Mouse (Mus musculus): ENCODE results near the gene Morf4l1.

The Morf4l1 gene

GRCm38 (mm10) chr9:90114567-90115307 is at the start of gene Morf4l1:
Gene Morf4l1 (minus strand): TSS chr9:90114774.
- peak; percentile 99 for DNase-seq

DNA sequence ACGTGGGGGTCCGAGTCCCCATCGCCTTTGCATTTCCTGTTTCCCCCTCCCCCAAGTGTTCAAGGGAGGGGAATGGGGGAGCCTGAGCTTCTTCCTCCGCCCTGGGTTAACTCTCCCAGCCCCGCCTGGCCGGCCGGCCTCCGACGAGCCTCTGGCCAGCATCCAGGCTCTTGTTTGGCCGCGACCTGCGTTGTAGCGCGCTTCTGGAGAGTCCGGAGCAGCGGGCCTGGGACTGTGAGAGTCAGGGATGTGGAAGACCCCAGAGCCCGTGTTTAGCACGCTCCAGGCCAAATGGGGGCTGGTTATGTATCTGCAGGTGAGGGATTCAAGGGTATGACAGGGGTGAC is 49.1 kb upstream of the Morf4l1 start:
- no peak for DNase-seq

DNA sequence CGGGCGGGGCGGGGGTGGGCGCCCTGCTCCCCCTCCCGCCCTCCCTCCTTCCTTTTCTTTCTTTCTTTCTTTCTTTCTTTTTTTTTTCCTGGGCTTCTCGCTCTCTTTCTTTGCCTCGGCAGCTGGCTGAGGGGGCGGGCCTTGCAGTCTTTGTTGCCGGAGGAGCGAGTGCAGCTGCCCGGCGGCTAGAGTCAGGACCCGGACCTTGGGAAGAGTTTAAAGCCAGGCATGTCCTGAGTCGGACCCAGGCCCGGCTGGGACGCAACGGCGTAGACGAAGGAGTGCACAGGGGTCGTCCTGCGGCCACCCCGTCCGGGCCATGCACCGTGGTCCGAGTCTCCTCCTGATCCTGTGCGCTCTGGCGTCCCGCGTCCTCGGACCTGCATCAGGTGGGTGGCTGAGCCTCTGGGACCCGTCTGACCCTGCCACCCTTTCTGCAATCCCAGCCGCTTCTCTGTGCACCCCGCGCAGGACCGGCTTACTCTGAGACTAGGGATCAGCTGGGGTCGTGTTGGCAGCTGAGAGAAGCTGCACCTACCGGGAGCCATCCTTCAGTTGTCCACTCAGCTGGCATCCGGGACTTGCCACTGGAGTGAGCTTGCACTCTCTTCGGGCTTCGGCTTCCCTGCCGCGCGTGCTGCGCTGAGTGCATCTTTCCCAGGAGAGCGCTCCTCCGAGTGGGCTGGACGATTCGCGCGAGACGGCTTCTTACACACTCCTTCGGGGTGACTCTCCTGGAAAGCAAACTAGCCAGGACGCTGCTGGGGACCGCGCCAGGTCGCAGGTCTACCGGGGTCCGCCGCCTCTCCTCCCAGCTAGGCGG is 48.6 kb upstream of the Morf4l1 start, which contains the start of gene Adamts7:
Gene Adamts7 (plus strand): TSS at position 144 of the 823 bp plus-strand sequence.
- DNase-seq, result peak; percentile 59

DNA sequence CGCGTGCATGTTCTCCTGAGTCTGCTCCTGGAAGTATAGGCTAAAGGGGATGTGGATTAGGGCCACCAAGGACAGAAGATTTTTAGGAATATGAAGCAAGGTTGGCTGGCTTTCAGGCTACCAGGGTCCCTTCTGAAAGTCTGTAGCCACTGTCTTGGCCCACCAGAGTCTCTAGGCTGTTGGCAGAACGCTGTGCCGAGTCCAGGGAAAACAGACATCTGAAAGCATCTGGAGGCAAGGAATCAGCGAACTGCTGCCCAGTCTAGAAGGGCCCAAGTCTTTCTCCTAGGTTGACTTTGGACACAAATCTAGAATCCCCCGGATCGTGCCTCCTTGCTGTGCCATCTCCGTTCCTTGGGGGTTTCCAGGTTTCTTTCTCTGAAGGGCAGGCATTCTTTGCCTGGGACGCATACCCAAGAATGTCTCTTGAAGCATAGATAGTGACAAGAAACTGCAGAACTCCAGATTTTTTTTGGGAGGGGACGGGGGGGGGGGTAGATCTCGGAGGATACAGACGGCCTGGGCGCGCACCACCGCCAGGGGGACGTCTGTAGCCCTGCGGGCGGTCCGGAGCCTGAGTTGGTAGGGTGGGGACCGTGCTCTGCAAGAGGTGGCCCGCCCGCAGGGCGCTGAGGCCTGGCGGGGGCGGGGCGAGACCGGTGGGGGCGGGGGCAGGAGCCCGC is 47.8 kb upstream of the Morf4l1 start:
- DNase-seq, result peak; percentile 45

- DNase-seq, result no peak
Observed at GRCm38 (mm10) chr9:90146869-90147268, 32.3 kb upstream of the Morf4l1 start.

DNA sequence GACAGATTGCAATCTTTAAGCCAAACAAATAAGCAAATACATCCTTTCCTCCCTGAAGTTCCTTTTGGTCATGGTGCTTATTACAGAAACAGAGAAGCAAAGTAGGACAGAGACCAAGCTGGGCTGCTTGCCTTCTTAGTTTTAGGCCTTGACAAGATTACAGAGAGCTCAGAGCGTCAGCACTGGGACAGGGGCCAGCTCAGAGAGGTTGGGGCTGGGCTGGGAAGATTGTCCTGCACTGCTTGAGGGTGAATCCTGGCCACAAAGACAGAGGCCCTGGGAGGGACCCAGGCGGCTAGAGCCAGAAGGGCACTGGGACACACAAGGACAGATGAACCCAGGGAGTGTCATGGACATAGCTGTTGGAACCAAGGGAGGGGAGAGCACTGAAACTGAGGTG is 31.2 kb upstream of the Morf4l1 start:
- no peak for DNase-seq

DNA sequence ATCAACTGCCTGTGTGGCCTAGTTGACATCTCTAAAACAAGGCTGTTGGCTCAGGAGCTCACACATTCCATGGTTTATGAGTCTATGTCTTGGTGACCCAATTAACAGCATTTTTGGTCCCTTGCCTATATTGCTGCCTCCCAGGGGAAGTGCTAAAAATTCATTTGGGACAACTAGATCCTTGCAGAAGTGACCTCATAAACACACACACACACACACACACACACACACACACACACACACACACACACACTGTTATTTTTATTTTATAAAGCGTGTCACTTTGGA is 22.0 kb upstream of the Morf4l1 start:
- DNase-seq, result no peak

- no peak for DNase-seq
Observed at GRCm38 (mm10) chr9:90135963-90136677, 21.5 kb upstream of the Morf4l1 start.

- DNase-seq, result no peak
Observed at GRCm38 (mm10) chr9:90135466-90135865, 20.9 kb upstream of the Morf4l1 start.

GRCm38 (mm10) chr9:90133562-90134355 is 19.2 kb upstream of the Morf4l1 start:
- no peak for DNase-seq

GRCm38 (mm10) chr9:90128636-90129201 is 14.1 kb upstream of the Morf4l1 start:
- DNase-seq, result no peak

DNA sequence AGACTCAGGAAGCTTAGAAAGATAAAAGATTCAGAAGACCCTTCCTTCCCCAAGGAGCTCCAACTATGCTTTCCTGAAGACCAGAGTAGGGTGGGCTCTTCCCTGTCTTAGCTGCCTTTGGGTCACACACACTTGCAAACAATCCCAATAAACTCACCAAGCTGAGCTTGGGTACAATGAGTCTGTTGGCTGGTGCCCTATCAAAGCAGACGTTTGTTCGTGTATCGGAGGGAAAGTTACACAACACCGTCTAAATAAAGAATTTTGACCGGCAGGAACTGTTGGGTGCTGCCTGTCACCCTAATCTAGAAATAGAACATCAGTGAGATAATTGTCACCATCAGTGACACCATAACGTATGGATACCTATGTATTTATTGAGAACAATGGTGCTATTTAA is 12.6 kb upstream of the Morf4l1 start:
- no peak for DNase-seq

GRCm38 (mm10) chr9:90126260-90127010 is 11.9 kb upstream of the Morf4l1 start:
- DNase-seq, result peak; percentile 78

DNA sequence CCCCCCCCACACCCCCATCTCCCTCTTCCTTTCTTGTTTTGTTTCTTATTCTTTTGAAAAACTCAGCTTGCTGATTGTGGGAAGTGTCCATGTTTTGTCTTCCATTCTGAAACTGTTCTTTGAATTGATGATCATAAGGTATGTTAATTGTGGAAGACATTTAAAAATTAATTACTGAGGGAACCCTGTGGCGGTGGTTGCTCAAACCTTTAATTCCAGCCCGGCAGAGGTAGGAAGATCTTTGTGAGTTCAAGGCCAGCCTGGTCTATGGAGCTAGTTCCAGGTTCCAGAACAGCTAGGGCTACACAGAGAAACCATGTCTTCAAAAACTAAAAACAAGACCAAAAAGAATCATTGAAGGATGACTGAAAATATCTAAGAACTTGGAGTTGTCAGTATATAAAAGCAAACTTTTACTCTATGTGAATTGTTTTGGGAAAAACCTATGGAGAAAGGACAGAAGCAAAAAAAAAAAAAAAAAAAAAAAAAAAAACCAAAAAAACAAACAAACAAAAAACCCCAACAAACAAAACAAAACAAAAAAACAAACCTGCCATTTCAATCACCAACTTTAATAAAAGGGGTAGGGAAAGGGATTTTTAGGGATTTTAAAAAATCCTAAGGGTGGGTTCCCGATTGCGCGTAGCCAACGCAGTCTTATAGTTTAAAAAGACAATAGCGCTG is 11.0 kb upstream of the Morf4l1 start:
- no peak for DNase-seq

GRCm38 (mm10) chr9:90124873-90125245 is 10.3 kb upstream of the Morf4l1 start:
- no peak for DNase-seq

DNA sequence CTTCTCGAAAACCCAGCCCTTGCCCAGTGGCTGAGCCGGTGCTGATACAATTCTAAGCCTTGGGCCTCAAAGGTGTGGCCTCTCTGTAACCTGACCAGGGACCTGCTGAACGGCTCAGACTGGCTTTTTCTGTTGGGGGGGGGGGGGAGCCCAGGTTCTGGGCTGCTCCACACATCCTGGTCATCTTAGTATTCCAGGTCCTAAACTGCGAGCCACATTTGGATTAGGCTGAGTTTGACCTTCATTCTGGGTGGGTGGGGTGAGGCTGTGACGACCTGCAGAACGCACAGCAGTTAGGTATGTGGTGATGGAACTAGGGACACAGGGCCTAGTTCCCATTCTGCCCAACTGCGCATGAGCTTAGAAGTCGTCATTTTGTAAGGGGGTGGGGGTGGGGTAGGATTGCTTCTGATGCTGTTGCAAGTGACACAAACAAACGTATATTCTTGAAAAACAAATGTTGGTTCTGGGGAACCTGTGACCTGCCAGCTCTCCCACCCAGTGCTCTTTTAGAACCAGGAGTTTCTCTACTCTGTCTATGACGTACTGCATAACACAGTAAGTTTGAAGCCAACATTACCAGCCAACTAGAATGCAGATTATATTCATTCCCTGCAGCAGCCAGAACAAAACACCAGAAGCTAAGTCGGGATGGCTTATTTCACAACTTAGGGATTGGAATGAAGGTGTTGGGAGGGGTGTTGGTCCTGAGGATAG is 9.7 kb upstream of the Morf4l1 start:
- no peak for DNase-seq

DNA sequence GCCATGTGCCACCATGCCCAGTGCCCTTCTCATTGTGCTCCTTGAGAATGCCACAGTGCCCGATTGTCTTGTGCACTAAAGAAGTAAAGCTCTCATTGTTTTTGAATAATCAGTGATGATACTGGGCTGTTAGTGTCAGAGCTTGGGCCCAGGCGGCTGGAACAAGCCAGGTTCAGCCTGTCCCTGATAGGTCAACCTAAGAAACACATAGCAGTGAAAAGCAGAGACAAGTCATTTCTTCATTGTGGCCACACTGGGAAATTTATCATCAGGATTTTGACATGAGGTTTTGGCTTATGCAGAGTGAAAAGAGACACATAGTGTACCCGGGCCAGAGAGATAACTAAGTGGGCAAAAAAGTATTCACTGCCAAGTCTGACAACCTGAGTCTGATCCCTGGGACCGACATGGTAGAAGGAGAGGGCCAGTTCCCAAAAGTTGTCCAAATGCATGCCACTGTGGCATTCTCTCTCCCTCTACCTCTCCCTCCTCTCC is 7.7 kb upstream of the Morf4l1 start:
- DNase-seq, result no peak

DNA sequence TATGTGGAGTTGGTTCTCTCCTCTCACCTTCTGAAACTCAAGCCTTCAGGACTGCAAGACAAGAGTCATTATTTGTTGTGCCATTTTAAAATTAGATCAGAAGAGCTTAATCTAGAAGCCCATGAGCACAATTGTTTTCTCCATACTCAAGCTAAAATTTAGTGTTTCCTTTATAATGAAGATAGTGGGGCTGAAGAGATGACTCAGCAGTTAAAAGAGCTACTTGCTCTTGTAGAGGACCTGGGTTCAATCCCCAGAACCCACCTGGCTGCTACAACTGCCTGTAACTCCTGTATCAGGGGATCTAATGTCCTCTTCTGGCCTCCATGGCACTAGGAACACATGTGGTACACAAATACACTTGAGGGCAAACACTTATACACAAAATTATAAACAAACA is 2.7 kb upstream of the Morf4l1 start:
- no peak for DNase-seq

- no peak for DNase-seq
Observed at GRCm38 (mm10) chr9:90115308-90115700, 730 bp upstream of the Morf4l1 start.
